Mouse (Mus musculus): Measurements from ENCODE around the gene Large1. TPM values are rescaled to one million over a fixed set of nuclear protein-coding genes. Genes with fewer than 3 reads are reported as not detected.
"Not testable (repeated sequence)": the region's sequence is repeated elsewhere in the genome, so short reads cannot be mapped to it uniquely, and the experiment has no call there.

The Large1 gene
- polyA plus RNA-seq, 1 experiment from 2014 or later = 8.2 TPM

DNA sequence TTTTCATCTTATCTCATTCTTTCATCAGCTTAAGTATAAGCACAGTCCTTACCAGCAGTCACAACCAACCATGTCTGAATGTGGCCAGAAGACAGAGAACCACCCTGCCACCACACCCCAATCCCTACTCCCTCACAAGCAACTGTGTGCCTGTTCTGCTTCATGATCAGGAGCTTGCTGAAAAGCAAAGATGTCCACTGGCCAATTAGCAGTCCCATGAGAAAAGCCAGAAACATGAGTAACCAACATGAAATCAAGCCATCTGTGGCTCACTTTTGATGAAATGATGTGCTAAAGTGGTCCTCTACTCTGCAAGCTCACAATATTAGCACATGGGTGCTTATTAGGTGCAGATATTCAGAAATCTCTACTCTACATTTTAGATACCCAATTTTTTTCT, 57.8 kb downstream of the Large1 start:
- Histone ChIP-seq H3K4me3 (no peak overlapping the region), H3K4me1 (replicated peaks) (peaks cover 8% of the 10 kb centered on the region; the same call in 1 of the 2 replicates), H3K27me3 (replicated peaks) (no peaks in the 10 kb centered on the region), H3K4me2 (no peak overlapping the region), H3K36me3 (no peaks in the 10 kb centered on the region), H3K9ac (no peak overlapping the region), H3K9me3 (replicated peaks) (no peaks in the 10 kb centered on the region), H3K27ac (ENCODE audit: poor library complexity, severe bottlenecking) (no peak overlapping the region)
- ATAC-seq (ENCODE audit: insufficient number of reproducible peaks, low FRiP score) = no peak

- Histone ChIP-seq H3K4me3 (no peak overlapping the region), H3K4me2 (no peak overlapping the region), H3K9ac (no peak overlapping the region), H3K36me3 (no peaks in the 10 kb centered on the region), H3K27me3 (replicated peaks) (no peaks in the 10 kb centered on the region), H3K4me1 (replicated peaks) (peaks cover 9% of the 10 kb centered on the region; the same call in 1 of the 2 replicates), H3K9me3 (replicated peaks) (no peaks in the 10 kb centered on the region), H3K27ac (ENCODE audit: poor library complexity, severe bottlenecking) (no peak overlapping the region)
- 75% methylated on average over 2 of the region's 2 CpGs for WGBS
- no peak for ATAC-seq (ENCODE audit: insufficient number of reproducible peaks, low FRiP score)
Observed at GRCm38 (mm10) chr8:73293655-73294054, 59.7 kb downstream of the Large1 start.

GRCm38 (mm10) chr8:73291630-73292029, 61.7 kb downstream of the Large1 start:
- no peak for ATAC-seq (ENCODE audit: insufficient number of reproducible peaks, low FRiP score)
- Histone ChIP-seq H3K27me3 (replicated peaks) (no peaks in the 10 kb centered on the region), H3K4me2 (no peak overlapping the region), H3K4me1 (replicated peaks) (peaks cover 9% of the 10 kb centered on the region; the same call in 1 of the 2 replicates), H3K27ac (ENCODE audit: poor library complexity, severe bottlenecking) (no peak overlapping the region), H3K9ac (no peak overlapping the region), H3K36me3 (no peaks in the 10 kb centered on the region), H3K9me3 (replicated peaks) (no peaks in the 10 kb centered on the region), H3K4me3 (no peak overlapping the region)
- 75% methylated on average over 2 of the region's 2 CpGs for WGBS

DNA sequence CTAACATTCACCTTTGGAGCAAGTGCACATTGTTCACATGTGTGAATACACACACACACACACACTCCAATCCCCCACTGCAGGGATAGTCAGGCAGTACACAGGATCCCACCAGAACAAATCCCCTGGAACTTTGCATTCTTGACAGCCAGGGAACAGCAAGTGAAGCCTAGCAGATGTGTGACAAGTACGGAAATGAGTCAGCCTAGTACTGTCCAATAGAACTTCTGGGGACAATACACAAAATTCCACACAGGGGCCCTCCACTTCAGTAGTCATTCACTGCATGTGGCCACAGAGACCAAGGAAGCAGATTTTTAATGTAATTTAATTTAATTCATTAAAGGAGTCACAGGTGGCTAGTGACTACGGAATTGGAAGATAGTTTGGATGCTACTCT, 62.7 kb downstream of the Large1 start:
- no peak overlapping the region for H3K4me2 ChIP-seq
- H3K9me3 ChIP-seq (replicated peaks) = no peaks in the 10 kb centered on the region
- H3K36me3 ChIP-seq = no peaks in the 10 kb centered on the region
- no peak overlapping the region for H3K27ac ChIP-seq (ENCODE audit: poor library complexity, severe bottlenecking)
- peaks cover 9% of the 10 kb centered on the region; the same call in 1 of the 2 replicates for H3K4me1 ChIP-seq (replicated peaks)
- no peak overlapping the region for H3K4me3 ChIP-seq
- H3K9ac ChIP-seq = no peak overlapping the region
- no peak for ATAC-seq (ENCODE audit: insufficient number of reproducible peaks, low FRiP score)
- H3K27me3 ChIP-seq (replicated peaks) = no peaks in the 10 kb centered on the region
- WGBS = 78% methylated on average over 2 of the region's 2 CpGs

GRCm38 (mm10) chr8:73289831-73290230, 63.5 kb downstream of the Large1 start:
- no peak overlapping the region for H3K9ac ChIP-seq
- no peak for ATAC-seq (ENCODE audit: insufficient number of reproducible peaks, low FRiP score)
- H3K27me3 ChIP-seq (replicated peaks) = no peaks in the 10 kb centered on the region
- H3K4me1 ChIP-seq (replicated peaks) = peaks cover 15% of the 10 kb centered on the region
- H3K4me2 ChIP-seq = no peak overlapping the region
- H3K9me3 ChIP-seq (replicated peaks) = no peaks in the 10 kb centered on the region
- H3K36me3 ChIP-seq = no peaks in the 10 kb centered on the region
- no peak overlapping the region for H3K27ac ChIP-seq (ENCODE audit: poor library complexity, severe bottlenecking)
- no peak overlapping the region for H3K4me3 ChIP-seq
- WGBS = 79% methylated on average over 2 of the region's 2 CpGs

- no peaks in the 10 kb centered on the region for H3K36me3 ChIP-seq
- 82% methylated on average over 4 of the region's 4 CpGs for WGBS
- no peak overlapping the region for H3K4me3 ChIP-seq
- ATAC-seq (ENCODE audit: insufficient number of reproducible peaks, low FRiP score) = no peak
- H3K9ac ChIP-seq = no peak overlapping the region
- peaks cover 13% of the 10 kb centered on the region for H3K4me1 ChIP-seq (replicated peaks)
- no peaks in the 10 kb centered on the region for H3K27me3 ChIP-seq (replicated peaks)
- no peak overlapping the region for H3K27ac ChIP-seq (ENCODE audit: poor library complexity, severe bottlenecking)
- H3K9me3 ChIP-seq (replicated peaks) = no peaks in the 10 kb centered on the region
- H3K4me2 ChIP-seq = no peak overlapping the region
Observed at GRCm38 (mm10) chr8:73281996-73282395, 71.3 kb downstream of the Large1 start.

- Histone ChIP-seq H3K4me1 (replicated peaks) (peaks cover 29% of the 10 kb centered on the region), H3K36me3 (no peaks in the 10 kb centered on the region), H3K27ac (ENCODE audit: poor library complexity, severe bottlenecking) (no peak overlapping the region), H3K4me2 (no peak overlapping the region), H3K27me3 (replicated peaks) (no peaks in the 10 kb centered on the region), H3K9me3 (replicated peaks) (no peaks in the 10 kb centered on the region), H3K4me3 (no peak overlapping the region), H3K9ac (no peak overlapping the region)
- no peak for ATAC-seq (ENCODE audit: insufficient number of reproducible peaks, low FRiP score)
- 51% methylated on average over 4 of the region's 4 CpGs for WGBS
Observed at GRCm38 (mm10) chr8:73276015-73276414, 77.3 kb downstream of the Large1 start.

- H3K27me3 ChIP-seq (replicated peaks); ATAC-seq (ENCODE audit: insufficient number of reproducible peaks, low FRiP score); H3K9ac ChIP-seq; H3K27ac ChIP-seq (ENCODE audit: poor library complexity, severe bottlenecking); H3K36me3 ChIP-seq; H3K9me3 ChIP-seq (replicated peaks); H3K4me2 ChIP-seq; H3K4me3 ChIP-seq: not testable (repeated sequence)
- H3K4me1 ChIP-seq (replicated peaks) = peaks cover 31% of the 10 kb centered on the region
- WGBS = 52% methylated on average over 4 of the region's 4 CpGs
Observed at GRCm38 (mm10) chr8:73275445-73275844, 77.9 kb downstream of the Large1 start.

DNA sequence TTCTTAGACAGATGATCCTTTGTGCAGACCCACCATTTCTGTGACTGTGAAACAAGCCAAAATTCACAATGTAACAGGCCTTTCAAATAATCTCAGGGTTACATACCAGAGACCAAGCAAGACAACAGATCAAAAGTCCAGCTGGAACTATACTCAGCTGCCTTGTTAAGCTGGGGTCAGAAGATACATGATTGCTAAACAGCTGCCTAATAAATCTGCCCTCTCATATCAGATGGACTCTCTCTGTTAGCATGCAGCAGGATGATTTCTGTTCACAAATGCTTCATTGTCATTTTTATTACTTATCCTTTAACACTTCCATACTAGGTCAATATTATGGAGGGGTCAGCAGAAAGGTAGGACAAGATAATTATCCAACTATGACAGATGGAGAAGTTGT, 80.2 kb downstream of the Large1 start:
- Histone ChIP-seq H3K4me3 (no peak overlapping the region), H3K9me3 (replicated peaks) (no peaks in the 10 kb centered on the region), H3K36me3 (no peaks in the 10 kb centered on the region), H3K4me1 (replicated peaks) (peaks cover 31% of the 10 kb centered on the region), H3K27ac (ENCODE audit: poor library complexity, severe bottlenecking) (no peak overlapping the region; the same call in 1 of the 2 replicates), H3K9ac (no peak overlapping the region), H3K27me3 (replicated peaks) (no peaks in the 10 kb centered on the region), H3K4me2 (no peak overlapping the region)
- ATAC-seq (ENCODE audit: insufficient number of reproducible peaks, low FRiP score) = no peak

DNA sequence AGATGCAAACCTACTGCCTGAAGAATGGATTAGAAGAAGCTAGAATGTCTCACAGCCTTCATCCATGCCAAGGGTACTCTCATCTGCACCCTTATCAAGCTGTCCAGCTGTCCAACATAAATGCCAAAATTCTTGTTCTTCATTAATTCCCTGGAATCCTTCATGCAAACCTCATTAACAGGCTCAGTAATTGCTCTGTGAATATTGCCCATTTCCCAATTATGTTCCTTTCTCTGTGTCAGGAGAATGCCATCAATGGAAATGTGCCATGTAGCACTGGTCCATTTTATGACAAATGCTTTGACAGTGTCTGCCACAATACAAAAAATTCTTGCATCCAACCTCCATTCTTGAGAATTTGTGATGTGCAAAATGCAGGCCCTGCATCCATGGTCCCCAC, 82.3 kb downstream of the Large1 start:
- Histone ChIP-seq H3K4me2 (no peak overlapping the region), H3K4me1 (replicated peaks) (peaks cover 30% of the 10 kb centered on the region), H3K36me3 (no peaks in the 10 kb centered on the region), H3K27ac (ENCODE audit: poor library complexity, severe bottlenecking) (no peak overlapping the region), H3K27me3 (replicated peaks) (no peaks in the 10 kb centered on the region), H3K4me3 (no peak overlapping the region), H3K9me3 (replicated peaks) (no peaks in the 10 kb centered on the region), H3K9ac (no peak overlapping the region)
- ATAC-seq (ENCODE audit: insufficient number of reproducible peaks, low FRiP score) = no peak

DNA sequence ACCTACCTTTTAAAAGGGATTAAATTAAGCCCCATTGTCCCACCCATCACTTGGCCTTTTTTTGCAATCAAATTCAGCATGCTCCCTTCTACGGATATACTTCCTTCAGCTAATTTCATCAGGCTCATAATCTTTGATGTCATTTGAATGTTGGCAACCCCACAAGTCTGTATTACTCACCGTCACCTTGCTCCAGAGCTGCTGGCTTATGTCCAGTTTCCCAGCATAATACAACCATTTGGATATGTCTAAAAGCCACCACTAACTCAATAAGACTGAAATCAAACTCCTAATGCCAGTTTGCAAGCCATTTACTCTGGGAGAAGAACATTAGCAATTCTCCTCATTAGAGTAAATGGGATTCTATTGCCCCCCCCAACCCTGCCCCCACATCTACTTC, 95.4 kb downstream of the Large1 start:
- 47% methylated on average over 2 of the region's 2 CpGs for WGBS
- no peak overlapping the region; the same call in 1 of the 2 replicates for H3K27ac ChIP-seq (ENCODE audit: poor library complexity, severe bottlenecking)
- H3K4me1 ChIP-seq (replicated peaks) = peaks cover 10% of the 10 kb centered on the region; the same call in 1 of the 2 replicates
- no peaks in the 10 kb centered on the region for H3K27me3 ChIP-seq (replicated peaks)
- H3K9me3 ChIP-seq (replicated peaks) = peaks cover 3% of the 10 kb centered on the region
- H3K9ac ChIP-seq = no peak overlapping the region
- 0 out of 2 replicates have a peak, but pooled peaks cover 2% of the 10 kb centered on the region for H3K36me3 ChIP-seq
- H3K4me2 ChIP-seq = no peak overlapping the region
- no peak overlapping the region for H3K4me3 ChIP-seq
- ATAC-seq (ENCODE audit: insufficient number of reproducible peaks, low FRiP score) = no peak

- H3K27ac ChIP-seq (ENCODE audit: poor library complexity, severe bottlenecking) = no peak overlapping the region
- H3K36me3 ChIP-seq = no peaks in the 10 kb centered on the region
- no peak overlapping the region for H3K4me3 ChIP-seq
- H3K9ac ChIP-seq = no peak overlapping the region
- WGBS = 92% methylated on average over 3 of the region's 3 CpGs
- H3K4me2 ChIP-seq = no peak overlapping the region
- no peak for ATAC-seq (ENCODE audit: insufficient number of reproducible peaks, low FRiP score)
- H3K27me3 ChIP-seq (replicated peaks) = no peaks in the 10 kb centered on the region
- peaks cover 7% of the 10 kb centered on the region for H3K9me3 ChIP-seq (replicated peaks)
- H3K4me1 ChIP-seq (replicated peaks) = no peaks in the 10 kb centered on the region
Observed at GRCm38 (mm10) chr8:73244186-73244585, 109.2 kb downstream of the Large1 start.

Data from heart, embryonic 12.5 days (tissue).